Mouse (Mus musculus) neural tube, embryonic 13.5 days (tissue): Measurements from ENCODE around the gene Pgpep1l. TPM values are rescaled to one million over a fixed set of nuclear protein-coding genes. Genes with fewer than 3 reads are reported as not detected.

Source experiments
- ATAC-seq: fragments of 200-750 bp; cut with Nextera tagmentation; 2 replicates; pipeline ENCODE4 v1.8.0; 2017; ENCODE audit warnings: low read depth, mild to moderate bottlenecking, moderate TSS enrichment, moderate library complexity
- H3K27ac ChIP-seq: fragments of 300-500 bp; sonication (generic); replicated peaks from 2 replicates; pipeline ENCODE4 v1.5.1; 2015; ENCODE audit warnings: moderate library complexity, mild to moderate bottlenecking, inconsistent platforms
- H3K27me3 ChIP-seq: fragments of 300-500 bp; sonication (generic); 2 replicates; pipeline ENCODE4 v1.6.1; 2015; ENCODE audit warnings: mild to moderate bottlenecking, inconsistent platforms
- H3K36me3 ChIP-seq: fragments of 300-500 bp; sonication (generic); 2 replicates; pipeline ENCODE4 v1.6.1; 2015; ENCODE audit warnings: mild to moderate bottlenecking, inconsistent platforms
- H3K4me1 ChIP-seq: fragments of 300-500 bp; sonication (generic); replicated peaks from 2 replicates; pipeline ENCODE4 v1.6.1; 2015; ENCODE audit warnings: inconsistent platforms
- H3K4me2 ChIP-seq: fragments of 300-500 bp; sonication (generic); 2 replicates; pipeline ENCODE4 v1.6.1; 2015; ENCODE audit warnings: inconsistent platforms, mild to moderate bottlenecking, moderate library complexity
- H3K4me3 ChIP-seq: fragments of 300-500 bp; sonication (generic); 2 replicates; pipeline ENCODE4 v1.5.1; 2015; ENCODE audit warnings: mild to moderate bottlenecking, inconsistent platforms
- H3K9ac ChIP-seq: fragments of 300-500 bp; sonication (generic); 2 replicates; pipeline ENCODE4 v1.6.1; 2015; ENCODE audit warnings: moderate library complexity, mild to moderate bottlenecking, inconsistent platforms
- H3K9me3 ChIP-seq: fragments of 300-500 bp; sonication (generic); 2 replicates; pipeline ENCODE4 v1.6.1; 2016; ENCODE audit warnings: inconsistent platforms
- WGBS: fragments of 180-500 bp; shearing (Covaris S2); methylation state at CpG from one replicate; pipeline ENCODE4 v1.1.7; 2015; 5-methylcytosine and 5-hydroxymethylcytosine counted together
- polyA plus RNA-seq: library from polyadenylated mRNA; unstranded; fragments of >200 nt; fragmentation: Nextera tagmentation; extraction: Ambion mirVana; gene quantifications from 2 replicates; pipeline ENCODE4 v1.2.1, GENCODE M21; 2015

The Pgpep1l gene
- polyA plus RNA-seq, 1 experiment from 2014 or later = not detected

DNA sequence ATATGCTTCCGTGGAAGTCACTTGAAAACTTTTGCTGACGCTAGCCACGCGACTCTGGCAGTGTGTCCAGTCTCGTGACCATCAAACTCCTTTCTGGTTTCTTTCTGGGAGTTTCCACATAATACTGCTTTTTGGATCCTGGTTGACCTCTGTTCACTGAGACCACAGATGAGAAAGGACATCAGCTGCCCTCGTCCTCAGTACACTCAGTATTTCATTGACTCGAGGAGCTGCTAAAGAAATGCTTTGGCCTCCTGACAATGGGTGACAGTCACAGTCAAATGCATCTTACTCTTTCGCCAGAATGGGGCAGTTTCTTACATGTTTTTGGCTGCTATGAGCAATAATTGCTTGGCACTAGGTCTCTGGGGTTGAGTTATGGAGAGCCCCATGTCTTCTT is 17.8 kb downstream of the Pgpep1l start:
- no peak overlapping the region for H3K4me3 ChIP-seq
- ATAC-seq = no peak
- WGBS = 75% methylated on average over 8 of the region's 8 CpGs
- H3K27ac ChIP-seq = no peak overlapping the region
- H3K4me1 ChIP-seq = no peaks in the 10 kb centered on the region
- H3K27me3 ChIP-seq = no peaks in the 10 kb centered on the region
- no peak overlapping the region for H3K4me2 ChIP-seq
- H3K36me3 ChIP-seq = no peaks in the 10 kb centered on the region
- no peaks in the 10 kb centered on the region for H3K9me3 ChIP-seq
- H3K9ac ChIP-seq = no peak overlapping the region

DNA sequence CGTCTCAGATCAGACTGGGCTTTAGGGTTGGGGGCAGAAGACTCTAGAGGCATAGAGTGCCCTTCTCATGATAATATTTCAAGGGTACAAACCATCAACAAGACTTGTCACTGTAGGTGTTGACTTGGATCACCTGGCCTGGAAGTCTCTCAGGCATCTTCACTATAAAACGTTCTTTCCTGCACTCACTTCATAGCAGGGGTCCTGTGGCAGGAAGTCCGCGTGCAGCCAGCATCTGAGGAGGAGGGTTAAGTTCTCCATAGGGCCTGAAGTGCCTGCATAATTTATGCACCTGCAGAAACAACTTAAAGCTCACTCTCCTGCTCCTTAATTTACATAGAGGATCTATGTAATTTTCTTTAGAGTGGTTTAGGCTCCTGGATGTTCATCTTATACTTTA is 18.4 kb downstream of the Pgpep1l start:
- Histone ChIP-seq H3K9ac (no peak overlapping the region), H3K4me2 (no peak overlapping the region), H3K27me3 (no peaks in the 10 kb centered on the region), H3K9me3 (no peaks in the 10 kb centered on the region), H3K36me3 (no peaks in the 10 kb centered on the region), H3K27ac (no peak overlapping the region), H3K4me1 (no peaks in the 10 kb centered on the region), H3K4me3 (no peak overlapping the region)
- no peak for ATAC-seq
- whole genome bisulfite sequencing = 43% methylated on average over 4 of the region's 4 CpGs

DNA sequence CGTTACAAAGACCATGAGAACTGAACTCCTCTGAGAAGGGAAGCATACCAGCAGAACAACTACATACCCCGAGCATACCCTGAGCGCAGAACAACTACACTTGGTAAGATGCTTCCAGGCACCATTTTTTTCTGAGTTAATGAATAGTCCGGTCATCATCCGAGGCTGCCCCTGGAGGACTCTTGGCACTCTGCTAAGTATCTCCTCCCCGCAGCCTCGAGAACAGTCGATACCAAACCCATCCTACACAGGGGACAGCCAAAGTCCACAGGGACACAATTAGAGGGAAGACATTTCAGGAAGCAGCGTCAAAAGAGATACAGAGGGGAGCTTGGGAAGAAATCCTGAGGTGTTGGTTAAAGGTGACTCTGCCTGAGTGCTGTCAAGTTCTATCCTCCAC is 22.8 kb downstream of the Pgpep1l start:
- Histone ChIP-seq H3K9me3 (no peaks in the 10 kb centered on the region), H3K27ac (no peak overlapping the region), H3K4me3 (no peak overlapping the region), H3K36me3 (no peaks in the 10 kb centered on the region), H3K27me3 (no peaks in the 10 kb centered on the region), H3K4me2 (no peak overlapping the region), H3K9ac (no peak overlapping the region), H3K4me1 (no peaks in the 10 kb centered on the region)
- no peak for ATAC-seq
- WGBS = 83% methylated on average over 9 of the region's 9 CpGs

DNA sequence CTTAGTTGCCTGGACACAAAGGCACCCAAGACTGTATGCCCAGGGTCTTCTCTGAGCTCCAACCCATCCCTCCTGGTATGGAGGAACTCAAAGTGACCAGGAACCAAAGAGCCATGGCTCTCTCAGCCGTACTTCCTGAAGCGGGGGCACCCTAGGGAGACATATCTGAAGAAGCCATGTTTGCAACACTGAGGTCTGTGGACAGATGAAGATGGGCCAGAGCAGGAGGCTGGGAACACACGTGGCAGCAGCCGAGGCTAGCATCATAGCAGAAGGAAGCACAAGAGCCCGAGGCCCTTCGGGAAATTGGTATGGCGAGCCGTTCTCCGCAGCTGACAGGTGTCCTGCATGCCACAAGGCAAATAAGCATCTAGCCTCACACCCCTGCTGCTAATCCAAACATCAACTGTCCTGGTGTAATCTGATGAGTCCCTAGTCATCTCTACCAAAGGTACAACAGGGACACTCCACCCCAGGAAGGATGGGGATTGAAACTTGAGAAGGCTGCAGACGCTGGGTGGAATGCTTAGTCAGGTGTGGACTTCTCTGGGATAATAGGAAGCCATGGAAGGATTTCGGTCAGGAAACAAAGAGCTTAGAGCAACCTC is 24.7 kb downstream of the Pgpep1l start:
- Histone ChIP-seq H3K4me2 (no peak overlapping the region), H3K4me3 (no peak overlapping the region), H3K27ac (no peak overlapping the region), H3K36me3 (no peaks in the 10 kb centered on the region), H3K27me3 (no peaks in the 10 kb centered on the region), H3K4me1 (no peaks in the 10 kb centered on the region), H3K9me3 (no peaks in the 10 kb centered on the region), H3K9ac (no peak overlapping the region)
- WGBS = 68% methylated on average over 11 of the region's 11 CpGs
- no peak for ATAC-seq

DNA sequence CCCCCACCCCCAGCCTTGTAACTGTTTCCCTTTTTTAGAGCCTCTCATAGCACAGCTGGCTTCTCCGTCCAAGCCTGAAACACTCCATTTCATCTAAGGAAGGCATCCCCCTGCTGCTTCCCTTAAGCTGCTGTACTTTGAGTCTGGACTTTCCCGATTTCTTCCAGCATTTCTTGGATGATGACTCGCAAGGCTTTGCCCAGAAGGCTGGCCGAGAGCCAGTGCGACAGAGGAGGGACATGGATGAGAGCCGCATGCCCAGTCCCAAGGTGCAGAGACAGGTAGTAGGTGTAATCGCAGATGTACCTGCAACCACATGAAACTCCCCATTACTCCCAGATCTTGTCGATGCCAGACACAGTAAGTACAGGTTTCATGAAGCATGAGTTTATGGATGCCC is 27.2 kb downstream of the Pgpep1l start:
- Histone ChIP-seq H3K4me2 (no peak overlapping the region), H3K9me3 (no peaks in the 10 kb centered on the region), H3K27me3 (no peaks in the 10 kb centered on the region), H3K9ac (no peak overlapping the region), H3K4me1 (peaks cover 6% of the 10 kb centered on the region; the same call in 1 of the 2 replicates), H3K4me3 (no peak overlapping the region), H3K36me3 (peaks cover under 1% of the 10 kb centered on the region), H3K27ac (no peak overlapping the region)
- 91% methylated on average over 8 of the region's 8 CpGs for WGBS
- ATAC-seq = no peak

DNA sequence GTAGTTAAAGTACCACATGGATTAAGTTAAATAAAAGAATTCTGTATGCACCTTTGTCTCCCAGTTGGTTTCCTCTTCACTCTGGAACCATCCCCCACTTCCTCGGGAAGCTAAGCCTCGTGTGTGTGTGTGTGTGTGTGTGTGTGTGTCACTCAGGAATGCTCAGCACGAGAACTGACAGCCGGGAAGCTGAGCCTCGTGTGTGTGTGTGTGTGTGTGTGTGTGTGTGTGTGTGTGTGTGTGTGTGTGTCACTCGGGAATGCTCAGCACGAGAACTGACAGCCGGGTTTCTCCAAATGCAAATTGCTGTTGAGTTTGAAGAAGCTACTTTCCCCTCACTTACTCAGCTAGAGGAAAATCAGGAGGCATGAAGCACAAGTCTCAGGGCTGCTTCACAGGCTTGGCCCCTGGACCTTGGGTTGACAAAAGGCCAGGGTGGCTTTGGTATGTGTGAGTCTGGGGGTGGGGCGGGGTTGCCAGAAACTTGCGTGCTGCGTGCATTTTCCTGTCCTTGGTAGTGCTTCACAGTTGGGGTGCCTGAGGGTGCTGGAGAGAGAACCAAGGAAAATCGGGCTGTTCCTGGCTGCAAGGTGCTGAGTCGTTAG is 30.3 kb downstream of the Pgpep1l start:
- peaks cover 23% of the 10 kb centered on the region for H3K36me3 ChIP-seq
- WGBS = 36% methylated on average over 12 of the region's 13 CpGs
- H3K4me3 ChIP-seq = no peak overlapping the region
- peaks cover 6% of the 10 kb centered on the region; the same call in 1 of the 2 replicates for H3K4me1 ChIP-seq
- no peaks in the 10 kb centered on the region for H3K27me3 ChIP-seq
- H3K4me2 ChIP-seq = no peak overlapping the region
- no peak overlapping the region for H3K9ac ChIP-seq
- ATAC-seq = 0 out of 2 replicates have a peak, but pooled peaks have one; percentile 11
- no peaks in the 10 kb centered on the region for H3K9me3 ChIP-seq
- H3K27ac ChIP-seq = no peak overlapping the region

DNA sequence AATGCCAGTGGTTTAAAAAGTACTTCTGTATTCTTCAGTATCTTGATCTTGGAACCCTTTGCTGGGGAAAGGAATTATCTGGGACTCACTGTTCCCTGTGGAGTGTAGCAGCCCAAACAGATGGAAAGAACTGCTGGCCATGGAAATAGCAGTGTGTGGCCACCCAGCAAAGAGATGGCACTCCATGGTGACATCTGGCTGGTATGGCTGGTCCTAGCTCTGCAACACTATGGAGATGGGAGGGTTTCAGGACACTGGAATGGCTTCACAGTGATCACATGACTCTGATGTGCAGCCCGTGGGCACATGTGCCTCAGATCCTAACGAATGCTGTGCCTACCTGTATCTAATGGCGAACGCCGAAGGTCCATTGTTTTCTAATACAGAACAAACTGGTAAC is 31.5 kb downstream of the Pgpep1l start:
- H3K4me1 ChIP-seq = peaks cover 10% of the 10 kb centered on the region
- no peak for ATAC-seq
- H3K27ac ChIP-seq = no peak overlapping the region
- no peaks in the 10 kb centered on the region for H3K9me3 ChIP-seq
- H3K27me3 ChIP-seq = no peaks in the 10 kb centered on the region
- H3K4me2 ChIP-seq = no peak overlapping the region
- peaks cover 32% of the 10 kb centered on the region for H3K36me3 ChIP-seq
- no peak overlapping the region for H3K9ac ChIP-seq
- no peak overlapping the region for H3K4me3 ChIP-seq
- 89% methylated on average over 5 of the region's 5 CpGs for WGBS

DNA sequence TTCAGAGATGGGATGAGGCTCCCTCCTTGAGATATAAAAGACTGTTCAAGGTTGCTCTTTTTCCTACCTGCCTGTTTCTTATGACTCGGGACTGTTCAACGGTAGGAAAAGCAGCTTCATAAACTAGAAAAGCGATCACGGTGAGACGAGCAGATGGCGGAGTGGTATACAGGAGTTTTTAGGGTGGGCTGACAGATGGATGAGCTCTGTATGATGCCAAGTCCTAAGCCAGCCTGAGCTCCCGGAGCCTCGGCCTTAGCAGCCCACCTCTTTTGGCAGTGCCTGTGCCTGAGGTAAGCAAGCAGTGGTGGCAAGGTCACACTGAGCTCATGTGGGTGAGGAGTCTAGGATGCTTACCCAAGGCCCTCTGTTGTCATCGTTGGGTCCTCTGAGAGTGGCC is 33.2 kb downstream of the Pgpep1l start:
- no peaks in the 10 kb centered on the region for H3K9me3 ChIP-seq
- H3K27me3 ChIP-seq = no peaks in the 10 kb centered on the region
- H3K36me3 ChIP-seq = peaks cover 48% of the 10 kb centered on the region
- WGBS = 87% methylated on average over 9 of the region's 9 CpGs
- ATAC-seq = no peak
- no peak overlapping the region for H3K4me2 ChIP-seq
- peaks cover 10% of the 10 kb centered on the region for H3K4me1 ChIP-seq
- H3K27ac ChIP-seq = no peak overlapping the region
- no peak overlapping the region for H3K4me3 ChIP-seq
- H3K9ac ChIP-seq = no peak overlapping the region

DNA sequence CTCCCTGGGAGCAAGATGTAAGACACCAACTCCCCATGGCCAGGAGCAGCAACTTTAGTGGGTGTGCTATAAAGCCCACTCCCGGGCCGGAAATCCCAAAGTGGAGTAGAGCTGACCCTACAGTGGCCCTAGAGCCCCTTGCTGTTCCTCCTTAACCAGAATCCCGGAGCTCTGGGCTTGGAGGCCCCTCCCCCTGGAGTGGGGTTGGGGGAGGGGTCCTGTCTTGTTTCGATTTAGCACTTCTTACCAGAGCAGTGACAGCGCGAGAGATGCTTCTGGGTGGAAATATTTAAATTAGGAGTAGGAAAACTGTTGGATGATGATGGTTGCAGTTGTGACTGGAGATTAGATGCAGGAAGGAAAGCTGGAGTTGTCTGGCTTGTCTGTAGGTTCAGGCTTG is 35.5 kb downstream of the Pgpep1l start:
- Histone ChIP-seq H3K9ac (no peak overlapping the region), H3K9me3 (no peaks in the 10 kb centered on the region), H3K4me2 (no peak overlapping the region), H3K27ac (no peak overlapping the region), H3K4me1 (peaks cover 8% of the 10 kb centered on the region), H3K27me3 (no peaks in the 10 kb centered on the region), H3K4me3 (no peak overlapping the region), H3K36me3 (peaks cover 63% of the 10 kb centered on the region)
- WGBS = 50% methylated on average over 6 of the region's 6 CpGs
- no peak for ATAC-seq

DNA sequence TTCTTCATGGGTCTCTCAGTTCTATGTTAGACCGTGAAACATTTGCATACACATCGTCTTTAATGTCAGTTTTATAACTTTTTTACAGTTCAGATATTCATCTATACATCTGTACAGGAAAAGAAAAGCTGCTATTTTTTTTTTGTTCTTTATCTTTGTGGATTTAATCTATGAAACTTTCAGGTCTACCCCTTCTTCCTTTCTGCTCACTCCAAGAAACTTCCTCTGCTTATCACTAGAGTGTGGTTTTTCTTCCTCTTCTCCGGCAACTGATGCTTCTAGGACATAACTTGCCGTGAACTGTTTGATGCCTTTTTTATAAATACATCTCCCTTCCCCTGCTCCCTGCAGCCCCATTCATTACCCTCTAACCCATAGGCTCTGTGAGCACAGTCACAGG is 36.4 kb downstream of the Pgpep1l start:
- Histone ChIP-seq H3K27ac (no peak overlapping the region), H3K4me2 (no peak overlapping the region), H3K9ac (no peak overlapping the region), H3K36me3 (peaks cover 66% of the 10 kb centered on the region), H3K4me1 (peaks cover 16% of the 10 kb centered on the region), H3K27me3 (no peaks in the 10 kb centered on the region), H3K4me3 (no peak overlapping the region), H3K9me3 (no peaks in the 10 kb centered on the region)
- ATAC-seq = no peak
- WGBS = 81% methylated on average over 4 of the region's 4 CpGs

DNA sequence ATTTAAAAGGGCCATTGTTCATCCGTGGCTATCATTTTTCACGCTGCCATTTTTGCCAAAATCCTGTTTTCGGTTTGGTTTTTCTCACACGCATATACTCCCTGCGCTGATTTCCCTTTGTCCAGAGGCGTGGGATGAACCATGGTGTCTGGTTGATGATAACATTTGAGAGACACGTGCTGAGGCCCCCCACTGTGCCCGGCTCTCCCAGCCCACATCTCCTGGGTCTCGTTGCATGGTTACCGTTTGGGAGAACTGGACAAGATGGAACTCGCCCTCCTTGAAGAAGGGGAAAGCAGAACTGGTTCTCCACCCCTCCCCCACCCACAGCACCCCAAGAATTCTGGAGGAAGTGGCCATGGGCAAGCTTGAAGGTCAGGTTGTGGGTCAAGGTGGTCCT is 37.0 kb downstream of the Pgpep1l start:
- Histone ChIP-seq H3K4me2 (no peak overlapping the region), H3K27ac (no peak overlapping the region), H3K27me3 (no peaks in the 10 kb centered on the region), H3K4me1 (peaks cover 17% of the 10 kb centered on the region), H3K4me3 (no peak overlapping the region), H3K36me3 (peaks cover 72% of the 10 kb centered on the region), H3K9ac (no peak overlapping the region), H3K9me3 (no peaks in the 10 kb centered on the region)
- ATAC-seq = no peak
- WGBS = 81% methylated on average over 11 of the region's 11 CpGs

DNA sequence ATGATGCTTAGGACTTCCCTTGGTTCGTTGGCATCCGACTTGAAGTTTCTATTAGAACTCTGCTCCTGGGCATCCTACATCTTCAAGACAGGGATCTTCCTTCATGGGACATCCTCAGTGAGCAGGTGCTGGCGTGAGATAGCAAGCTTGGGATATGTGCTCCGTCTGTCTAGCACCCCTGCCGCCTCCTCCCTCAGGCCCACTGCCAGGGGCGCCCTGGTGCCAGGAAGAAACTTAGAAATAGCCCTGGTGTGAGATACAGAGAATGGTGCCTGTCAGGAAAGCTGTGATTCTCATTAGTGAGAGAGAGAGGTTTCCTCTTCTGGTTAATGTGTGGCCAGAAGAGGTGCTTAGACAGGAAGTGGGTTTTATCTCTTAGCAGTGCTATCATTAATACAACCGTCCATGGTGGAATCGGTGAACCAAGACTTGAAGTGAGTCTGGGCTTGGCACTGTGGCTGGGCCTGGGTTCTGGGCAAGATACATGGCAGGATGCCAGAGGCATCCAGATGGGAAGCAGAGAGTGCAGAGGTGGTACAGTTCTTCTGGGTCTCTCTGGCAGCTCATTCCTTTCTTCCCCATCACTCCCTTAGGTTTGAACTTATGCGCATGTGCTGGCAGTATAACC is 38.5 kb downstream of the Pgpep1l start:
- ATAC-seq = no peak
- H3K27ac ChIP-seq = 0 out of 2 replicates have a peak overlapping the region, but pooled peaks have one; percentile 28
- peaks cover 67% of the 10 kb centered on the region for H3K36me3 ChIP-seq
- 90% methylated on average over 9 of the region's 9 CpGs for WGBS
- H3K9ac ChIP-seq = no peak overlapping the region
- peaks cover 17% of the 10 kb centered on the region for H3K4me1 ChIP-seq
- H3K27me3 ChIP-seq = no peaks in the 10 kb centered on the region
- H3K4me2 ChIP-seq = no peak overlapping the region
- no peaks in the 10 kb centered on the region for H3K9me3 ChIP-seq
- H3K4me3 ChIP-seq = no peak overlapping the region
